Mouse (Mus musculus): ENCODE measurements around the gene Scamp2. TPM values are rescaled to one million over a fixed set of nuclear protein-coding genes. Genes with fewer than 3 reads are reported as not detected.
A peak's percentile ranks its signal among the peaks of the same experiment; 100 is the strongest.

Scamp2 gene
- polyA plus RNA-seq, 1 experiment, result not detected

- TF ChIP-seq CTCF (IDR thresholded peaks at IDR 0.05; ENCODE audit: insufficient read depth, low read depth, low read length), result no peak
- no peak for TF ChIP-seq POLR2A (IDR thresholded peaks at IDR 0.05; ENCODE audit: insufficient read depth, low read depth, low read length)
- Histone ChIP-seq H3K4me3 (ENCODE audit: insufficient read depth, low read depth, low read length) (no peak overlapping the region), H3K4me1 (ENCODE audit: control insufficient read depth, insufficient read depth, low read length) (peaks cover 22% of the 10 kb centered on the region), H3K27ac (ENCODE audit: insufficient read depth, low read depth, low read length) (no peak overlapping the region)
- WGBS, result 79% methylated on average over 8 of the region's 8 CpGs
These were observed 38.3 kb downstream of the Scamp2 start for GRCm38 (mm10) chr9:57598851-57599563.

DNA sequence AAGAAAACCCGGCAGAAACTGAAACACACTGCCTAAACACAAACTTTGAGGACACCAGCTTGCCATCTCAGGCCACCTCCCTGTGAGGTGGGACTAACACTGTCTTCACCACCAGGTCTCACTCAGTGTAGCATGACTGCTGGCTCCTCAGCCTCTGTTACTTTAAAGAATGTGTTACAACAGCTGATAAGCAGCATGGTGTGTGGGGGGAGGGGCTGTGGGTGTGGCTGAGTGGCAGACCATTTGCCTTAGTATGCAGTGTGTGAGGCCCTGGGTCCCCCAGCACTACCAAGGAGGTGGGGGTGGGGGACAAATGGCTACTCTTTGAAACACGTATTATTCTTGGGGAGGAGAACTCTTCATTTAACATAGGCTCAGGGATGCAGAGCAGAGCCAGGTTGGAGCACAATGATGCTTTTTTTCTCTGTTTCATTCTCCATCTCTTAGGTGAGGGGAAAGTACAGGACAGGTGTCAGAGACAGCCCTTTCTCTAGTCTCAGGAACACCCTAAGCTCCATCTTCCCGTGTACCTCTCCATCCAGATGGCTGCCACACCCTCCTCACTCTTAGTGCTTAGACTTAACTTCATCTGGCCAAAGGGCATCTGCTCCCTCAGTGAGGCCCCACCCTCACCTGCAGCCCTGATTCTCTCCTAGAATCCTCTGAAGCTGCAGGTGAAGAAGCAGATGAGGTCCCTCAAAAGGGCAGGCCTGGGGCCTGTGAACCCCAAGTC is 40.0 kb downstream of the Scamp2 start:
- H3K4me3 ChIP-seq (ENCODE audit: insufficient read depth, low read depth, low read length), result no peak overlapping the region
- H3K4me1 ChIP-seq (ENCODE audit: control insufficient read depth, insufficient read depth, low read length), result peaks cover 22% of the 10 kb centered on the region
- 59% methylated on average over 3 of the region's 3 CpGs for WGBS
- no peak overlapping the region; the same call in 1 of the 2 replicates for H3K27ac ChIP-seq (ENCODE audit: insufficient read depth, low read depth, low read length)
- TF ChIP-seq POLR2A (IDR thresholded peaks at IDR 0.05; ENCODE audit: insufficient read depth, low read depth, low read length) (no peak), CTCF (IDR thresholded peaks at IDR 0.05; ENCODE audit: insufficient read depth, low read depth, low read length) (no peak)

DNA sequence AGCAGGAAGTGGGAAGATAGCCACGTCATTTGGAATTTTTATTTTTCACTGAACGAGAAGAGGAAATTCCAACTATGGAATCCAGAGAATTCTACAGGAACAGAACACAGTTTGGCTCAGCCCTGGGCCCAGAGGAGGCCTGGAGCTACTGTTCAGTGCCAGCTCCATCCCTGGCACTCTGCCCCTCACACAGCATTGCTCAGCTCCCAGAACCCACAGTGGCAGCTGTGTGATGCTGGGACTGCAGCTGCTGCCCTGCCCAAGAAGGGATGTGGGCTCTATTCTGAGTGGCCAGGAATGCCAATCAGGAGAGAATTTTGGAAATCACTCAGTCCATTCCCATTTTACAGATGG is 40.6 kb downstream of the Scamp2 start:
- no peak overlapping the region; the same call in 1 of the 2 replicates for H3K27ac ChIP-seq (ENCODE audit: insufficient read depth, low read depth, low read length)
- WGBS, result 68% methylated on average over 2 of the region's 2 CpGs
- peaks cover 27% of the 10 kb centered on the region for H3K4me1 ChIP-seq (ENCODE audit: control insufficient read depth, insufficient read depth, low read length)
- no peak overlapping the region for H3K4me3 ChIP-seq (ENCODE audit: insufficient read depth, low read depth, low read length)
- TF ChIP-seq POLR2A (IDR thresholded peaks at IDR 0.05; ENCODE audit: insufficient read depth, low read depth, low read length) (no peak), CTCF (IDR thresholded peaks at IDR 0.05; ENCODE audit: insufficient read depth, low read depth, low read length) (no peak)

- TF ChIP-seq CTCF (IDR thresholded peaks at IDR 0.05; ENCODE audit: insufficient read depth, low read depth, low read length) (no peak), POLR2A (IDR thresholded peaks at IDR 0.05; ENCODE audit: insufficient read depth, low read depth, low read length) (no peak)
- peaks cover 29% of the 10 kb centered on the region for H3K4me1 ChIP-seq (ENCODE audit: control insufficient read depth, insufficient read depth, low read length)
- H3K27ac ChIP-seq (ENCODE audit: insufficient read depth, low read depth, low read length), result no peak overlapping the region
- 53% methylated on average over 8 of the region's 8 CpGs for WGBS
- H3K4me3 ChIP-seq (ENCODE audit: insufficient read depth, low read depth, low read length), result no peak overlapping the region
These were observed 41.4 kb downstream of the Scamp2 start for GRCm38 (mm10) chr9:57602098-57602497.

- no peak overlapping the region for H3K4me3 ChIP-seq (ENCODE audit: insufficient read depth, low read depth, low read length)
- peaks cover 17% of the 10 kb centered on the region for H3K4me1 ChIP-seq (ENCODE audit: control insufficient read depth, insufficient read depth, low read length)
- WGBS, result 69% methylated on average over 4 of the region's 4 CpGs
- H3K27ac ChIP-seq (ENCODE audit: insufficient read depth, low read depth, low read length), result no peak overlapping the region
- TF ChIP-seq POLR2A (IDR thresholded peaks at IDR 0.05; ENCODE audit: insufficient read depth, low read depth, low read length) (no peak), CTCF (IDR thresholded peaks at IDR 0.05; ENCODE audit: insufficient read depth, low read depth, low read length) (no peak)
These were observed 44.1 kb downstream of the Scamp2 start for GRCm38 (mm10) chr9:57604875-57605274.

DNA sequence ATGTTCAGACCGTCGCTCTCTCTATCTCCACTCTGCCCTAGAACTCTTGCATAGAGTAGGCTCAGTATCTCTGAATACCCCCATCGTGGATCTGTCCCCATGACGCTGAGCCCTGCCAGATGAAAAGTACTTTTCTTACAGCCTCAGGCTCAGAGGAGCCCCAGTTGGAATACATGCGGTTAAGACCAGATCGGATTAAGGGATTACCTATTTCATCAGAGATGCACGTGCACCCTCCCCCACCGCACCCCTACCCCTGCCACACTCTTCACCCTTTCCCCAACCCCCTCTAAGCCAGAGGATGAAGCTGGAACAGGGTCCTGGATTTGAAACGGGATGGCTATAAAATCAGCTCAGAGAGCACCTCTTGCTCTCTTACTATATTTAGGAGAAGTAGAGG is 44.8 kb downstream of the Scamp2 start:
- 13% methylated on average over 9 of the region's 9 CpGs for WGBS
- peaks cover 17% of the 10 kb centered on the region for H3K4me1 ChIP-seq (ENCODE audit: control insufficient read depth, insufficient read depth, low read length)
- H3K4me3 ChIP-seq (ENCODE audit: insufficient read depth, low read depth, low read length), result no peak overlapping the region
- TF ChIP-seq CTCF (IDR thresholded peaks at IDR 0.05; ENCODE audit: insufficient read depth, low read depth, low read length), result no peak
- TF ChIP-seq POLR2A (IDR thresholded peaks at IDR 0.05; ENCODE audit: insufficient read depth, low read depth, low read length), result no peak
- no peak overlapping the region for H3K27ac ChIP-seq (ENCODE audit: insufficient read depth, low read depth, low read length)

DNA sequence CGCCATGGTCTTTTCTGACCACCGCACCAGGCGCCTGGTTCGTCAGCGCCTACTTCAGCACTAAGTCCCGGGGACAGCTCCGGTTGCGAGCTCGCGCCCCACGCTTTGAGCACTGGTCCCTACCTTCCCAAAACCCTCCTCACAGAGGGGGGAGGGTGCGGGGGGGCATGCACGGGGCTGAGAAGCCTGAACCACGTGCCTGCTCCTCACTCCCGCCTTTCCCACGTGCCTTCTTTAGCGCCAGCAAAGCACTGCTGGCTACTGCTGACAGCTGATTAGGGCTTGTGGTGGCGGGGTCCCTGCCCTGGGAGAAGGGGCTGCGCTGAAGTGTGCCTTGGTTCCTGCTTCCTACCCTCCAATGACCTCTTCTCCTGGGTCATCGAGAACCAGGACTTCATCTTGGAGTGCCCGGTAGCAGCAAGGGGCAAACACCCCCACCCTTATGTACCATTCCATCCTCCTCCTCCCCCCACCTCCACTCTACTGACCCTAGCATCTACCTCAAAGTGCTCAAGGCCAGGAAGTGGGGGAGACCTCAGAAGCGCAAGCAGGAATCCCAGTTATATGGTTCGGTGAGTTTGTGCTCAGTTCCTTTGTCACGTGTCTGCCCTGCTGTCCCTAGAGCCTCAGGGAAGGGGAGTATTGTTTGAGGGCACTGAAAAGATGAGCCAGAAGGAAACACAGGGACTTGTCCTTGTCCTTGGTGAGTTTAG is 45.6 kb downstream of the Scamp2 start, which contains the start of gene Cplx3:
Cplx3 (minus strand) TSS at position 143 of the 713 bp plus-strand sequence.
- Histone ChIP-seq H3K27ac (ENCODE audit: insufficient read depth, low read depth, low read length) (no peak within 1 kb of the TSS), H3K4me3 (ENCODE audit: insufficient read depth, low read depth, low read length) (peak within 1 kb of the TSS; percentile 9; the same call in 1 of the 2 replicates), H3K4me1 (ENCODE audit: control insufficient read depth, insufficient read depth, low read length) (peaks cover 14% of the 10 kb centered on the region)
- WGBS, result 8% methylated on average over 24 of the region's 24 CpGs
- TF ChIP-seq POLR2A (IDR thresholded peaks at IDR 0.05; ENCODE audit: insufficient read depth, low read depth, low read length) (no peak), CTCF (IDR thresholded peaks at IDR 0.05; ENCODE audit: insufficient read depth, low read depth, low read length) (no peak)

DNA sequence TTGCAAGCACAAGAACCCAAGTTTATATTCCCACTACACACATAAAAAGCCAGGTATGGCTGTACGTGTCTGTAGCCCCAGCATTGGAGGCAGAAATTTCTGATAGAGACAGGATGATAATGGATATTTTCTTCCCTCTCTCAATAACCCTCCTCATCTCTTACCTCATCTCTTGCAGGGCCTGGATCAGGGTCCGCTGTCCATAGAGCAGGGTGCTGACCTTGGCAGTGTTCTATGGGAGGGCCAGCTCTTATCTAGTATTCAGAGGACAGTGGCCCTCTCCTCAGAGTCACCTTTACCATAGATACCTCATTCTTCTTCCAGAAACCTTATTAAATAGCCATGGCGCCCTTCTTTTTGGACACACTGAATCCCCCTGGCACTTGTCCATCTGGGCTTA is 49.1 kb downstream of the Scamp2 start:
- TF ChIP-seq POLR2A (IDR thresholded peaks at IDR 0.05; ENCODE audit: insufficient read depth, low read depth, low read length) (no peak), CTCF (IDR thresholded peaks at IDR 0.05; ENCODE audit: insufficient read depth, low read depth, low read length) (no peak)
- WGBS, result 81% methylated on average over 3 of the region's 3 CpGs
- peaks cover 8% of the 10 kb centered on the region for H3K4me1 ChIP-seq (ENCODE audit: control insufficient read depth, insufficient read depth, low read length)
- no peak overlapping the region for H3K4me3 ChIP-seq (ENCODE audit: insufficient read depth, low read depth, low read length)
- no peak overlapping the region for H3K27ac ChIP-seq (ENCODE audit: insufficient read depth, low read depth, low read length)
